Mouse (Mus musculus) E14TG2a.4 (cell line): Measurements from ENCODE around the gene Pdpk1.

ENCODE experiments used
- H3K27me3 ChIP-seq: 2 replicates; pipeline ENCODE4 v1.6.1; 2014; ENCODE audit warnings: low read length, control low read depth; ENCODE audit not compliant: insufficient read depth
- H3K36me3 ChIP-seq: 2 replicates; pipeline ENCODE4 v1.6.1; 2014; ENCODE audit warnings: low read length, control low read depth; ENCODE audit not compliant: insufficient read depth
- H3K4me1 ChIP-seq: replicated peaks from 2 replicates; pipeline ENCODE4 v1.6.1; 2014; ENCODE audit warnings: low read depth, low read length, control low read depth
- H3K4me3 ChIP-seq: replicated peaks from 2 replicates; pipeline ENCODE4 v1.5.1; 2014; ENCODE audit warnings: mild to moderate bottlenecking, low read length
- H3K9me3 ChIP-seq: 2 replicates; pipeline ENCODE4 v1.6.1; 2014; ENCODE audit warnings: low read length, control low read depth
- CTCF ChIP-seq: conservative IDR thresholded peaks from 2 replicates; pipeline ENCODE4 v1.5.1; 2014; ENCODE audit warnings: low read length
- NANOG ChIP-seq: IDR thresholded peaks from 2 replicates; pipeline ENCODE4 v1.6.1; 2014; ENCODE audit warnings: borderline replicate concordance, low read length, mixed read lengths
- POU5F1 ChIP-seq: IDR thresholded peaks from 2 replicates; pipeline ENCODE4 v1.6.1; 2014; ENCODE audit warnings: low read length, borderline replicate concordance

The Pdpk1 gene

GRCm38 (mm10) chr17:24191481-24191880 is 40.8 kb upstream of the Pdpk1 start:
- H3K36me3 ChIP-seq = peaks cover 30% of the 10 kb centered on the region
- TF ChIP-seq CTCF = no peak
- TF ChIP-seq POU5F1 = no peak
- TF ChIP-seq NANOG = no peak
- H3K4me3 ChIP-seq = no peak overlapping the region
- no peaks in the 10 kb centered on the region for H3K27me3 ChIP-seq
- no peaks in the 10 kb centered on the region for H3K9me3 ChIP-seq
- H3K4me1 ChIP-seq = peaks cover 68% of the 10 kb centered on the region

GRCm38 (mm10) chr17:24190934-24191333 is 40.2 kb upstream of the Pdpk1 start:
- peaks cover 65% of the 10 kb centered on the region for H3K4me1 ChIP-seq
- H3K36me3 ChIP-seq = peaks cover 34% of the 10 kb centered on the region
- no peaks in the 10 kb centered on the region for H3K9me3 ChIP-seq
- H3K27me3 ChIP-seq = no peaks in the 10 kb centered on the region
- no peak overlapping the region for H3K4me3 ChIP-seq
- TF ChIP-seq CTCF (no peak), POU5F1 (no peak), NANOG (no peak)

- Histone ChIP-seq H3K4me1 (peaks cover 39% of the 10 kb centered on the region), H3K36me3 (peaks cover 15% of the 10 kb centered on the region), H3K27me3 (no peaks in the 10 kb centered on the region), H3K4me3 (no peak overlapping the region), H3K9me3 (no peaks in the 10 kb centered on the region)
- TF ChIP-seq CTCF (no peak), NANOG (no peak), POU5F1 (no peak)
These were observed 23.5 kb upstream of the Pdpk1 start for GRCm38 (mm10) chr17:24174259-24174658.

- Histone ChIP-seq H3K4me3 (no peak overlapping the region), H3K4me1 (peaks cover 35% of the 10 kb centered on the region), H3K36me3 (peaks cover 11% of the 10 kb centered on the region; the same call in 1 of the 2 replicates), H3K27me3 (no peaks in the 10 kb centered on the region), H3K9me3 (no peaks in the 10 kb centered on the region)
- TF ChIP-seq POU5F1 = no peak
- TF ChIP-seq NANOG = no peak
- TF ChIP-seq CTCF = peak; percentile 93
These were observed 22.7 kb upstream of the Pdpk1 start for GRCm38 (mm10) chr17:24173423-24173822.

- Histone ChIP-seq H3K36me3 (peaks cover 21% of the 10 kb centered on the region), H3K4me3 (no peak overlapping the region), H3K4me1 (peaks cover 52% of the 10 kb centered on the region), H3K9me3 (no peaks in the 10 kb centered on the region), H3K27me3 (no peaks in the 10 kb centered on the region)
- no peak for TF ChIP-seq NANOG
- TF ChIP-seq CTCF = no peak
- no peak for TF ChIP-seq POU5F1
These were observed 21.0 kb upstream of the Pdpk1 start for GRCm38 (mm10) chr17:24171738-24172137.

- H3K27me3 ChIP-seq = no peaks in the 10 kb centered on the region
- peaks cover 59% of the 10 kb centered on the region for H3K4me1 ChIP-seq
- peak overlapping the region; percentile 92 for H3K4me3 ChIP-seq
- TF ChIP-seq NANOG = no peak
- no peak for TF ChIP-seq CTCF
- no peak for TF ChIP-seq POU5F1
- H3K36me3 ChIP-seq = peaks cover 24% of the 10 kb centered on the region
- no peaks in the 10 kb centered on the region for H3K9me3 ChIP-seq
These were observed 20.0 kb upstream of the Pdpk1 start for GRCm38 (mm10) chr17:24170729-24171128.

- Histone ChIP-seq H3K4me1 (peaks cover 65% of the 10 kb centered on the region), H3K27me3 (no peaks in the 10 kb centered on the region), H3K9me3 (no peaks in the 10 kb centered on the region), H3K36me3 (peaks cover 30% of the 10 kb centered on the region), H3K4me3 (peak overlapping the region; percentile 92)
- TF ChIP-seq POU5F1 = no peak
- no peak for TF ChIP-seq NANOG
- no peak for TF ChIP-seq CTCF
These were observed 19.4 kb upstream of the Pdpk1 start for GRCm38 (mm10) chr17:24170125-24170524.

- no peaks in the 10 kb centered on the region for H3K27me3 ChIP-seq
- H3K9me3 ChIP-seq = no peaks in the 10 kb centered on the region
- H3K4me1 ChIP-seq = peaks cover 72% of the 10 kb centered on the region
- TF ChIP-seq CTCF (no peak), NANOG (no peak), POU5F1 (no peak)
- peaks cover 37% of the 10 kb centered on the region for H3K36me3 ChIP-seq
- peak within 1 kb of the TSS; percentile 92 for H3K4me3 ChIP-seq
These were observed 18.8 kb upstream of the Pdpk1 start, which contains the start of gene Atp6v0c for GRCm38 (mm10) chr17:24169317-24170065. Atp6v0c (minus strand) TSS chr17:24169702.
